Mouse (Mus musculus) thymus, postnatal 4 days (tissue): ENCODE results near the gene Tom1l1.
"Not testable (repeated sequence)": the region's sequence is repeated elsewhere in the genome, so short reads cannot be mapped to it uniquely, and the experiment has no call there.

Experiments used
- DNase-seq: peaks from one replicate; pipeline ENCODE4 v3.0.0; 2021

Tom1l1 gene

GRCm38 (mm10) chr11:90687460-90688416, at the start of gene Tom1l1:
Gene Tom1l1, minus strand, starts transcription at chr11:90688366.
- DNase-seq = peak; percentile 26

GRCm38 (mm10) chr11:90733575-90733974, 45.4 kb upstream of the Tom1l1 start:
- no peak for DNase-seq

GRCm38 (mm10) chr11:90727354-90728125, 39.4 kb upstream of the Tom1l1 start:
- no peak for DNase-seq

GRCm38 (mm10) chr11:90726730-90727129, 38.6 kb upstream of the Tom1l1 start:
- no peak for DNase-seq

- no peak for DNase-seq
These were observed 34.1 kb upstream of the Tom1l1 start for GRCm38 (mm10) chr11:90722304-90722703.

GRCm38 (mm10) chr11:90717719-90718118, 29.6 kb upstream of the Tom1l1 start:
- no peak for DNase-seq

GRCm38 (mm10) chr11:90711596-90711995, 23.4 kb upstream of the Tom1l1 start:
- DNase-seq = no peak

- DNase-seq = not testable (repeated sequence)
These were observed 19.0 kb upstream of the Tom1l1 start for GRCm38 (mm10) chr11:90707134-90707533.

- peak; percentile 71 for DNase-seq
These were observed 9.5 kb upstream of the Tom1l1 start for GRCm38 (mm10) chr11:90697480-90698240.

GRCm38 (mm10) chr11:90695811-90696210, 7.6 kb upstream of the Tom1l1 start:
- no peak for DNase-seq

GRCm38 (mm10) chr11:90694206-90694605, 6.0 kb upstream of the Tom1l1 start:
- DNase-seq = no peak

GRCm38 (mm10) chr11:90690361-90690760, 2.2 kb upstream of the Tom1l1 start:
- no peak for DNase-seq

GRCm38 (mm10) chr11:90687040-90687439, 1.1 kb downstream of the Tom1l1 start:
- no peak for DNase-seq

- no peak for DNase-seq
These were observed 1.7 kb downstream of the Tom1l1 start for GRCm38 (mm10) chr11:90686287-90687025.

GRCm38 (mm10) chr11:90685196-90685595, 3.0 kb downstream of the Tom1l1 start:
- DNase-seq = no peak

GRCm38 (mm10) chr11:90684765-90685164, 3.4 kb downstream of the Tom1l1 start:
- no peak for DNase-seq

- no peak for DNase-seq
These were observed 7.0 kb downstream of the Tom1l1 start for GRCm38 (mm10) chr11:90681171-90681570.

GRCm38 (mm10) chr11:90678582-90678981, 9.6 kb downstream of the Tom1l1 start:
- DNase-seq = no peak

GRCm38 (mm10) chr11:90677771-90678288, 10.3 kb downstream of the Tom1l1 start:
- no peak for DNase-seq

- DNase-seq = no peak
These were observed 11.1 kb downstream of the Tom1l1 start for GRCm38 (mm10) chr11:90677027-90677426.

GRCm38 (mm10) chr11:90675479-90676110, 12.6 kb downstream of the Tom1l1 start:
- no peak for DNase-seq
